Mouse (Mus musculus): Measurements from ENCODE around the gene Oas2. TPM values are rescaled to one million over a fixed set of nuclear protein-coding genes. Genes with fewer than 3 reads are reported as not detected.
A peak's percentile ranks its signal among the peaks of the same experiment; 100 is the strongest.

Gene Oas2
- polyA plus RNA-seq, 1 experiment: 9.0 TPM

- DNase-seq (ENCODE audit: low spot score): no peak
Measured at GRCm38 (mm10) chr5:120732740-120733139, 16.9 kb downstream of the Oas2 start.

- no peak for DNase-seq (ENCODE audit: low spot score)
Measured at GRCm38 (mm10) chr5:120729319-120729718, 20.3 kb downstream of the Oas2 start.

GRCm38 (mm10) chr5:120725811-120726455 lies 23.7 kb downstream of the Oas2 start:
- DNase-seq (ENCODE audit: low spot score): no peak

DNA sequence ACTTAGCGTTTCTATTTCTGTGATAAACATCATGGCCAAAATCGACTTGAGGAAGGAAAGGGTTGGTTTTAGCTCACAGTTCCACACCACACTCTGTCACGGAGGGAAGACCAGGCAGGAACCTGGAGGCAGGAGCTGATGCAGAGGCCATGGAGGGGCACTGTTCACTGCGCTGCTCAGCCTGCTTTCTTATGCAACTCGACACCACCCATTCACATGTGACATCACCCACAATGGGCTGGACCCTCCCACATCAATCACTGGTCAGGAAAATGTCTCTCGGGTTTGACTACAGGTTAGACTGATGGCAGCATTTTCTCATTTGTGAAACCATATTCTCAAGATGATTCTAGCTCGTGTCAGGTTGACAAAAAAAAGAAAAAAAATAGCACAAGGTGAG lies 28.6 kb downstream of the Oas2 start:
- DNase-seq (ENCODE audit: low spot score): no peak

- no peak for DNase-seq (ENCODE audit: low spot score)
Measured at GRCm38 (mm10) chr5:120718600-120719378, 30.9 kb downstream of the Oas2 start.

GRCm38 (mm10) chr5:120717136-120717535 lies 32.5 kb downstream of the Oas2 start:
- DNase-seq (ENCODE audit: low spot score): no peak

- peak; percentile 45 for DNase-seq (ENCODE audit: low spot score)
Measured at GRCm38 (mm10) chr5:120714314-120714713, 35.3 kb downstream of the Oas2 start.

- DNase-seq (ENCODE audit: low spot score): no peak
Measured at GRCm38 (mm10) chr5:120712721-120713120, 36.9 kb downstream of the Oas2 start.

- no peak for DNase-seq (ENCODE audit: low spot score)
Measured at GRCm38 (mm10) chr5:120711827-120712226, 37.8 kb downstream of the Oas2 start, which contains the start of gene Dtx1. Gene Dtx1 (minus strand): TSS chr5:120711927.

GRCm38 (mm10) chr5:120711416-120711815 lies 38.2 kb downstream of the Oas2 start:
- DNase-seq (ENCODE audit: low spot score): no peak

GRCm38 (mm10) chr5:120710826-120711248 lies 38.8 kb downstream of the Oas2 start:
- DNase-seq (ENCODE audit: low spot score): no peak

- no peak for DNase-seq (ENCODE audit: low spot score)
Measured at GRCm38 (mm10) chr5:120710161-120710825, 39.4 kb downstream of the Oas2 start.

DNA sequence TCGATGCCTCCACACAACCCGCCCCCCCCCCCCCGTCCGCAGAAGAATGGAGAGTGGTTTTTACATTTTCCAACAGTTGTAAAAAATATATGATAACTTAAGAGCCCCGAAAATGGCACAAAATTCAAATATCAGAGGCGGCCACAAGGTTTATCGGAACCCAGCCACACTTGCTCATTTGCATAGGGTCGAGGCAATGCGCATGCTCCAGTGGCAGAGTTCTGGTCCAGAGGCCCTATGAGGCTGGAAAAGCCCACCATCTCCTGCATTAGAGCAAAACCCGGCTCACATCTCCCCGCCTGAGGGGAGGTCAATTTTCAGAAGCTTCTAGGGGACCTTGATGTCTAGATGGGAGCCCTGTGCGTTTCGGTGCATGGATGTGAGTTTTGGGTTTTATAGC lies 42.7 kb downstream of the Oas2 start:
- DNase-seq (ENCODE audit: low spot score): no peak

DNA sequence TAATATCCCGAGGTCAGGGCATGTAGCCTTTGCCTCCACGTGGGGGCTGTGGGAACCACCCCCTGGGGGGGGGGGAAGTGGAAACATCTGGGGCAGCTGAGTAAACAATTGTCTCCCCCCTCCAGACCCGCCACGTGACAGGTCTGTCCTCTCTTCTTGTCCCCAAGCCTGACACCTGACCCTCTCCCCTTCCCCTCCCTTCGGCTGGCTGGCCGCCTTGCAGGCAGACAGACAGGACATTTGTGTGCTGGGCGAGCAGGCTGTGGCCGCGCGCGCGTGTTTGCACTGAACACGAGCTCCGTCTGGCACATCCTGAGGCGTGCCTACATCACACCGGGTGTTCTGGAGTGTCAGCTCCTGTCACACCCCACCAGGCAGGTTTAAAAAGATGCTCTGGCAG lies 43.1 kb downstream of the Oas2 start:
- DNase-seq (ENCODE audit: low spot score): no peak

DNA sequence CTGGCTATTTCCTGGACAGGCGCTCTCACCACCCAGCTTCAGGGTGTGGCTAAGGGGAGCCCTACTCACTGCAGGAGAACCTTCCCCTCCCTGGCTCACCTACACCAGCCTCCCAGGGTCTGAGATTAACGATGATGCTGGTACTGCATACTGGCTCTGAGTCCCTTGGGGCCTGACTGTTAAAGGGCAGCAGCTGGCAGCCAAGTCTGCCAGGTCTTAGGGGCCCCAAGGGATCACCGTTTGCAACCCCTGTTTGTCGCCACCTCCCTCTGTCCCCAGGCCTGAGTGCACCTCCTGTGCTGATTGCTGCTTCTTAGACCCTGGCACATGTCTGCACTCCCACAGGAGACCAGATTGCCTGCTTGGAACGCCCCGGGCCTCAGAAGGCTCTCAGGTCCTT lies 45.2 kb downstream of the Oas2 start:
- no peak for DNase-seq (ENCODE audit: low spot score)

DNA sequence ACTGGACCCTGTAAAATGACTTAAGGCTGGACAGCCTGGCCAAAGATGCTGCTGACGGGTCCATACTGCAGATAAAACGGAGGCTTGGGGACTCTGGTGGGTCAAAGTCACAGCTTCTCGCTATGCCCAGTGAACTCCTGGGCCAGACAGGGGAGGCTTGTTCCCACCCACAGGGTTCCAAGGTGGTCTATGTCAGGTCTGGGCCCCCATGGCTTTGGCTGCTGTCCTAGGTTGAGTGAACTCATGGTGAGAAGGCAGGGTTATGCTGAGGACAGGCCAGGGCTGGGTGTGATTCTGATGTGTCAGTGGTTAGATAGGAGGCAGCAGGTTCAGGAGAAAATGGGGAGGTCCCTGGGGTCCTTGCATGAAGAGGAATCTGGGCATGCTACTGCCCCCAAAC lies 46.0 kb downstream of the Oas2 start:
- DNase-seq (ENCODE audit: low spot score): no peak

DNA sequence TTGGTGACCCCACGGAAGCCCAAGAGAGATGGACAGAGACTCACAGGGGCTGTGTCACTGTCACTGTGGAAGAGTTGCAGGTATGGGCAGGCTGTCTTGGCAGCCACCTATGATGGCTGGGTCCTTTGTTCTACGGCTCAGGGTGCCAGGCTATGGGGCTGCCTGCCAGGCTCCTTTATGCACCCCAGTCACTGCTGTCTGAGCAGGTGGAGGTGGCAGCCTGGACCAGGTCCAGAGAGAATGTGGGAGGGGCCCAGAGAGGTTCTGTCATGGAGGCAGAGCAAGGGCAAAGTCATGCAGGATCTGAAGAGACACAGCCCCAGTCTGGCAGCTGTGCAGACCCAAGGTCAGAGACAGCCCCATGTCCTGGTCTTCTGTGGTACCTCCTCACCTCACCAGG lies 46.7 kb downstream of the Oas2 start:
- no peak for DNase-seq (ENCODE audit: low spot score)

DNA sequence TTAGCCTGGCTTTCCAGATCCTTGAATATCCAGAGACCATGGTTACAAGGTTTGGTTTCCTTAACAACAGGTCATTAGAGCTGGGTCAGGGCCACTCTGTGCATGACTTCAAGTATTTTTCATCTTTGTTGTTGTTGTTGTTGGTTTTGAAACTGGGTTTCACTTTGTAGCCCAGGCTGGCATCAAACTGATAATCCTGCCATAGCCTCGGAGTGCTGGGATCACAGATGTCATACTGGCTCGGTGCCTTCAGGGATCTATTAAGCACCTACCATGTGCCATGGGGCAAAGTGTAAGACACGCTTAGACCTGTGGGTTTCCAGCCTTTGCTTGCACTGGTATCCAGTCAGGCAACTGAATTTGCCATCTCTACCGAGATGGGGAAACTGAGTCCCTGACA lies 47.2 kb downstream of the Oas2 start:
- DNase-seq (ENCODE audit: low spot score): no peak

GRCm38 (mm10) chr5:120700996-120701790 lies 48.5 kb downstream of the Oas2 start:
- no peak for DNase-seq (ENCODE audit: low spot score)

DNA sequence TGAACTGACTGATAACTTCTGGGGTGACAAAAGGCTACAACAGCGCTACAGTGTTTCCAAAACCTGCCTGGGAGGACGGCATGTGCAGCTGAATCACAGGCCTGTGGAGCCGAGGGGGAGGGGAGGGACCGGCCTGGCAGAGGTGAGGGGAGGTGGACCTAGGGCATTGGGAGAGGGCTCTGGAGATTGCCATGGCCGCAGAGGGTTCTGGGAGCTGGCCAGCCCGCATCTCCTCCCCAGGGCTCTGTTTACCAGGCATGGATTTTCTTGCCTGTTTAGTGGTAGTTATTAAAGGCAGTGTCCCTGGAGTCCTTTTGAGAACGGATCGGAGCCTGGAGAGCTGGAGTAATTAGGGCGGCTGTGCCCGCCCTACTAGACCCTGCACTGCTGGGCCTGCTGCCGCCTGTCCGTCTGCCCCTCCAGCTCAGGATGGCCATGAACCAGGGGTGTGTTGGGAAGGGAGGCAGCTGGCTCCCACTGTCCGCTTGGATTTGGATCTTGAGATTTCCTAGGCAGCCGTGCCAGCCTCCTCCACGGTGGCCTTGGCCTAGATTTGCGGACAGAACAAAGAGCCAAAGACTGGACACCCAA lies 50.8 kb downstream of the Oas2 start:
- DNase-seq (ENCODE audit: low spot score): no peak

GRCm38 (mm10) chr5:120698181-120698580 lies 51.5 kb downstream of the Oas2 start:
- DNase-seq (ENCODE audit: low spot score): no peak

GRCm38 (mm10) chr5:120696865-120697264 lies 52.8 kb downstream of the Oas2 start:
- DNase-seq (ENCODE audit: low spot score): no peak
